Mouse (Mus musculus): ENCODE measurements around the gene Zfp68. TPM values are rescaled to one million over a fixed set of nuclear protein-coding genes. Genes with fewer than 3 reads are reported as not detected.

The Zfp68 gene
- 14.7 and 33.9 TPM in 2 replicates for polyA plus RNA-seq (2011; ENCODE audit: insufficient read depth, insufficient read length, low replicate concordance, missing spikeins)

- WGBS, result under 1% methylated on average over 43 of the region's 43 CpGs
- peak within 1 kb of the TSS; percentile 94 for H3K27ac ChIP-seq (ENCODE audit: control insufficient read depth, insufficient read depth, low read depth, low read length, poor library complexity)
- no peaks in the 10 kb centered on the region; the same call in 1 of the 2 replicates for H3K4me1 ChIP-seq (ENCODE audit: control insufficient read depth, insufficient read depth, low read length)
- TF ChIP-seq POLR2A (IDR thresholded peaks at IDR 0.05; ENCODE audit: borderline replicate concordance, control insufficient read depth, low read depth, low read length), result peak; percentile 95
- peak; percentile 47 for TF ChIP-seq CTCF (IDR thresholded peaks at IDR 0.05; ENCODE audit: control insufficient read depth, insufficient read depth, low read length)
- peak within 1 kb of the TSS; percentile 95 for H3K4me3 ChIP-seq (replicated peaks; ENCODE audit: control insufficient read depth, low read depth, low read length)
Measured at GRCm38 (mm10) chr5:138619211-138620128, at the start of gene Zfp68. Zfp68 (minus strand) TSS chr5:138619761.

GRCm38 (mm10) chr5:138658922-138659321, 39.4 kb upstream of the Zfp68 start:
- TF ChIP-seq CTCF (IDR thresholded peaks at IDR 0.05; ENCODE audit: control insufficient read depth, insufficient read depth, low read length), result peak; percentile 81
- TF ChIP-seq POLR2A (IDR thresholded peaks at IDR 0.05; ENCODE audit: borderline replicate concordance, control insufficient read depth, low read depth, low read length), result no peak
- no peak overlapping the region for H3K27ac ChIP-seq (ENCODE audit: control insufficient read depth, insufficient read depth, low read depth, low read length, poor library complexity)
- no peak overlapping the region for H3K4me3 ChIP-seq (replicated peaks; ENCODE audit: control insufficient read depth, low read depth, low read length)
- no peaks in the 10 kb centered on the region for H3K4me1 ChIP-seq (ENCODE audit: control insufficient read depth, insufficient read depth, low read length)
- WGBS, result 8% methylated on average over 5 of the region's 5 CpGs

- Histone ChIP-seq H3K4me3 (replicated peaks; ENCODE audit: control insufficient read depth, low read depth, low read length) (no peak overlapping the region), H3K4me1 (ENCODE audit: control insufficient read depth, insufficient read depth, low read length) (no peaks in the 10 kb centered on the region), H3K27ac (ENCODE audit: control insufficient read depth, insufficient read depth, low read depth, low read length, poor library complexity) (no peak overlapping the region)
- TF ChIP-seq POLR2A (IDR thresholded peaks at IDR 0.05; ENCODE audit: borderline replicate concordance, control insufficient read depth, low read depth, low read length) (no peak), CTCF (IDR thresholded peaks at IDR 0.05; ENCODE audit: control insufficient read depth, insufficient read depth, low read length) (peak; percentile 24)
- 26% methylated on average over 6 of the region's 6 CpGs for WGBS
Measured at GRCm38 (mm10) chr5:138657854-138658253, 38.3 kb upstream of the Zfp68 start.

- Histone ChIP-seq H3K4me3 (replicated peaks; ENCODE audit: control insufficient read depth, low read depth, low read length) (no peak overlapping the region), H3K27ac (ENCODE audit: control insufficient read depth, insufficient read depth, low read depth, low read length, poor library complexity) (no peak overlapping the region), H3K4me1 (ENCODE audit: control insufficient read depth, insufficient read depth, low read length) (no peaks in the 10 kb centered on the region)
- WGBS, result 74% methylated on average over 3 of the region's 3 CpGs
- TF ChIP-seq POLR2A (IDR thresholded peaks at IDR 0.05; ENCODE audit: borderline replicate concordance, control insufficient read depth, low read depth, low read length) (no peak), CTCF (IDR thresholded peaks at IDR 0.05; ENCODE audit: control insufficient read depth, insufficient read depth, low read length) (no peak)
Measured at GRCm38 (mm10) chr5:138657407-138657806, 37.8 kb upstream of the Zfp68 start.

- H3K4me1 ChIP-seq (ENCODE audit: control insufficient read depth, insufficient read depth, low read length), result no peaks in the 10 kb centered on the region
Measured at GRCm38 (mm10) chr5:138656477-138657156, 37.1 kb upstream of the Zfp68 start.

GRCm38 (mm10) chr5:138652911-138653310, 33.4 kb upstream of the Zfp68 start:
- 71% methylated on average over 1 of the region's 1 CpGs for WGBS
- Histone ChIP-seq H3K4me1 (ENCODE audit: control insufficient read depth, insufficient read depth, low read length) (no peaks in the 10 kb centered on the region), H3K4me3 (replicated peaks; ENCODE audit: control insufficient read depth, low read depth, low read length) (no peak overlapping the region), H3K27ac (ENCODE audit: control insufficient read depth, insufficient read depth, low read depth, low read length, poor library complexity) (no peak overlapping the region)
- TF ChIP-seq POLR2A (IDR thresholded peaks at IDR 0.05; ENCODE audit: borderline replicate concordance, control insufficient read depth, low read depth, low read length), result no peak

More at GRCm38 (mm10) chr5:138656477-138657156, 37.1 kb upstream of the Zfp68 start:
- TF ChIP-seq CTCF (IDR thresholded peaks at IDR 0.05; ENCODE audit: control insufficient read depth, insufficient read depth, low read length) (peak; percentile 45; the same call in 1 of the 2 replicates), POLR2A (IDR thresholded peaks at IDR 0.05; ENCODE audit: borderline replicate concordance, control insufficient read depth, low read depth, low read length) (no peak)
- 12% methylated on average over 2 of the region's 2 CpGs for WGBS
- Histone ChIP-seq H3K27ac (ENCODE audit: control insufficient read depth, insufficient read depth, low read depth, low read length, poor library complexity) (no peak overlapping the region), H3K4me3 (replicated peaks; ENCODE audit: control insufficient read depth, low read depth, low read length) (no peak overlapping the region)

- 86% methylated on average over 3 of the region's 3 CpGs for whole genome bisulfite sequencing
- TF ChIP-seq CTCF (IDR thresholded peaks at IDR 0.05; ENCODE audit: control insufficient read depth, insufficient read depth, low read length), result no peak
- TF ChIP-seq POLR2A (IDR thresholded peaks at IDR 0.05; ENCODE audit: borderline replicate concordance, control insufficient read depth, low read depth, low read length), result no peak
- Histone ChIP-seq H3K4me1 (ENCODE audit: control insufficient read depth, insufficient read depth, low read length) (no peaks in the 10 kb centered on the region), H3K4me3 (replicated peaks; ENCODE audit: control insufficient read depth, low read depth, low read length) (no peak overlapping the region), H3K27ac (ENCODE audit: control insufficient read depth, insufficient read depth, low read depth, low read length, poor library complexity) (no peak overlapping the region)
Measured at GRCm38 (mm10) chr5:138641761-138642160, 22.2 kb upstream of the Zfp68 start.

GRCm38 (mm10) chr5:138641081-138641480, 21.5 kb upstream of the Zfp68 start:
- Histone ChIP-seq H3K4me1 (ENCODE audit: control insufficient read depth, insufficient read depth, low read length) (no peaks in the 10 kb centered on the region), H3K4me3 (replicated peaks; ENCODE audit: control insufficient read depth, low read depth, low read length) (no peak overlapping the region), H3K27ac (ENCODE audit: control insufficient read depth, insufficient read depth, low read depth, low read length, poor library complexity) (no peak overlapping the region)
- TF ChIP-seq POLR2A (IDR thresholded peaks at IDR 0.05; ENCODE audit: borderline replicate concordance, control insufficient read depth, low read depth, low read length) (no peak), CTCF (IDR thresholded peaks at IDR 0.05; ENCODE audit: control insufficient read depth, insufficient read depth, low read length) (no peak)
- 90% methylated on average over 3 of the region's 3 CpGs for WGBS

Measured in bone marrow, adult 2 months (tissue).